Mouse (Mus musculus) frontal cortex, postnatal 36 days (tissue): ENCODE measurements at regions not wholly inside any gene's neighbourhood (a gene's known extent, or its start where the extent isn't known, plus 50 kb on each side); places are given as distances from the start of the nearest gene placed in this dataset.
A peak's percentile ranks its signal among the peaks of the same experiment; 100 is the strongest.
"Not testable (repeated sequence)": the region's sequence is repeated elsewhere in the genome, so short reads cannot be mapped to it uniquely, and the experiment has no call there.

Experiments used
- DNase-seq, 2 experiments: peaks; one replicate each; pipeline ENCODE4 v3.0.0; 2022; ENCODE audit warnings: low spot score in 2 of 2

GRCm38 (mm10) chr12:21784403-21784802, 367.0 kb upstream of the Ywhaq start:
- peak in 1 of 2 experiments; percentile 0 for DNase-seq

- not testable (repeated sequence) for DNase-seq
Observed at GRCm38 (mm10) chr12:21778717-21779116, 361.3 kb upstream of the Ywhaq start.

- DNase-seq: not testable (repeated sequence)
Observed at GRCm38 (mm10) chr12:21778308-21778707, 360.9 kb upstream of the Ywhaq start.

GRCm38 (mm10) chr12:21767717-21768116, 350.3 kb upstream of the Ywhaq start:
- not testable (repeated sequence) for DNase-seq
